Mouse (Mus musculus) midbrain, embryonic 10.5 days (tissue): ENCODE measurements around the gene Atp5d. TPM values are rescaled to one million over a fixed set of nuclear protein-coding genes. Genes with fewer than 3 reads are reported as not detected.

ENCODE experiments used
- DNase-seq: peaks from one replicate; pipeline ENCODE4 v3.0.0-alpha.2; 2017; ENCODE audit warnings: low spot score
- H3K27ac ChIP-seq: fragments of 300-500 bp; sonication (generic); replicated peaks from 2 replicates; pipeline ENCODE4 v1.5.1; 2016; ENCODE audit warnings: mild to moderate bottlenecking
- H3K27me3 ChIP-seq: fragments of 300-500 bp; sonication (generic); 2 replicates; pipeline ENCODE4 v1.6.1; 2016; ENCODE audit warnings: low read depth, mild to moderate bottlenecking; ENCODE audit not compliant: poor library complexity, severe bottlenecking
- H3K36me3 ChIP-seq: fragments of 300-500 bp; sonication (generic); 2 replicates; pipeline ENCODE4 v1.6.1; 2016; ENCODE audit warnings: mild to moderate bottlenecking, moderate library complexity
- H3K4me1 ChIP-seq: fragments of 300-500 bp; sonication (generic); 2 replicates; pipeline ENCODE4 v1.6.1; 2016
- H3K4me3 ChIP-seq: fragments of 300-500 bp; sonication (generic); 2 replicates; pipeline ENCODE4 v1.5.1; 2016; ENCODE audit warnings: mild to moderate bottlenecking, moderate library complexity
- H3K9me3 ChIP-seq: fragments of 300-500 bp; sonication (generic); replicated peaks from 2 replicates; pipeline ENCODE4 v1.6.1; 2016; ENCODE audit warnings: mild to moderate bottlenecking
- WGBS: fragments of 180-500 bp; shearing (Covaris S2); methylation state at CpG from one replicate; pipeline ENCODE4 v1.1.7; 2016; 5-methylcytosine and 5-hydroxymethylcytosine counted together
- polyA plus RNA-seq: library from polyadenylated mRNA; unstranded; fragments of >200 nt; fragmentation: Nextera tagmentation; extraction: Ambion mirVana; gene quantifications from 2 replicates; pipeline ENCODE4 v1.2.1, GENCODE M21; 2016

Atp5d gene
- polyA plus RNA-seq, 1 experiment from 2014 or later: 481 TPM

GRCm38 (mm10) chr10:80104181-80104580 lies 34.3 kb upstream of the Atp5d start:
- no peak for DNase-seq
- Histone ChIP-seq H3K36me3 (no peaks in the 10 kb centered on the region), H3K27me3 (no peaks in the 10 kb centered on the region), H3K4me1 (peaks cover 33% of the 10 kb centered on the region), H3K27ac (no peak overlapping the region), H3K9me3 (no peaks in the 10 kb centered on the region), H3K4me3 (no peak overlapping the region)
- WGBS: 89% methylated on average over 3 of the region's 3 CpGs

GRCm38 (mm10) chr10:80105460-80105859 lies 33.0 kb upstream of the Atp5d start, which contains the start of gene Sbno2:
Gene Sbno2 (minus strand): TSS chr10:80105571.
- H3K9me3 ChIP-seq: no peaks in the 10 kb centered on the region
- peaks cover 27% of the 10 kb centered on the region for H3K4me1 ChIP-seq
- no peaks in the 10 kb centered on the region for H3K36me3 ChIP-seq
- no peaks in the 10 kb centered on the region for H3K27me3 ChIP-seq
- no peak within 1 kb of the TSS for H3K27ac ChIP-seq
- no peak for DNase-seq
- H3K4me3 ChIP-seq: no peak within 1 kb of the TSS
- 72% methylated on average over 5 of the region's 5 CpGs for WGBS

GRCm38 (mm10) chr10:80105926-80106325 lies 32.5 kb upstream of the Atp5d start:
- no peaks in the 10 kb centered on the region for H3K27me3 ChIP-seq
- H3K9me3 ChIP-seq: no peaks in the 10 kb centered on the region
- H3K4me3 ChIP-seq: no peak overlapping the region
- H3K27ac ChIP-seq: no peak overlapping the region
- H3K4me1 ChIP-seq: peaks cover 22% of the 10 kb centered on the region
- DNase-seq: no peak
- no peaks in the 10 kb centered on the region for H3K36me3 ChIP-seq
- 77% methylated on average over 5 of the region's 5 CpGs for WGBS

GRCm38 (mm10) chr10:80107678-80108077 lies 30.8 kb upstream of the Atp5d start:
- 71% methylated on average over 6 of the region's 6 CpGs for WGBS
- no peaks in the 10 kb centered on the region for H3K9me3 ChIP-seq

GRCm38 (mm10) chr10:80114341-80115284 lies 23.8 kb upstream of the Atp5d start:
- Histone ChIP-seq H3K27me3 (no peaks in the 10 kb centered on the region), H3K9me3 (no peaks in the 10 kb centered on the region), H3K4me1 (peaks cover 42% of the 10 kb centered on the region), H3K27ac (peak overlapping the region; percentile 93), H3K36me3 (peaks cover 25% of the 10 kb centered on the region), H3K4me3 (peak overlapping the region; percentile 96)
- WGBS: 2% methylated on average over 27 of the region's 27 CpGs
- peak; percentile 92 for DNase-seq

More at GRCm38 (mm10) chr10:80107678-80108077, 30.8 kb upstream of the Atp5d start:
- no peak overlapping the region for H3K27ac ChIP-seq
- no peaks in the 10 kb centered on the region for H3K27me3 ChIP-seq
- peaks cover 4% of the 10 kb centered on the region for H3K4me1 ChIP-seq
- no peak overlapping the region for H3K4me3 ChIP-seq
- no peak for DNase-seq
- H3K36me3 ChIP-seq: no peaks in the 10 kb centered on the region

GRCm38 (mm10) chr10:80115290-80115943 lies 23.0 kb upstream of the Atp5d start, which contains the start of gene Stk11:
Gene Stk11 (plus strand): TSS chr10:80115803.
- H3K4me1 ChIP-seq: peaks cover 48% of the 10 kb centered on the region
- peak within 1 kb of the TSS; percentile 96 for H3K4me3 ChIP-seq
- no peaks in the 10 kb centered on the region for H3K27me3 ChIP-seq
- peak; percentile 99 for DNase-seq
- H3K36me3 ChIP-seq: peaks cover 33% of the 10 kb centered on the region
- peak within 1 kb of the TSS; percentile 93 for H3K27ac ChIP-seq
- WGBS: under 1% methylated on average over 70 of the region's 70 CpGs
- no peaks in the 10 kb centered on the region for H3K9me3 ChIP-seq

GRCm38 (mm10) chr10:80115944-80116335 lies 22.5 kb upstream of the Atp5d start:
- no peak for DNase-seq
- Histone ChIP-seq H3K27ac (peak overlapping the region; percentile 93), H3K4me3 (peak overlapping the region; percentile 96), H3K4me1 (peaks cover 50% of the 10 kb centered on the region), H3K9me3 (no peaks in the 10 kb centered on the region), H3K36me3 (peaks cover 38% of the 10 kb centered on the region), H3K27me3 (no peaks in the 10 kb centered on the region)
- WGBS: 0% methylated on average over 63 of the region's 63 CpGs

- peaks cover 50% of the 10 kb centered on the region for H3K4me1 ChIP-seq
- 1% methylated on average over 27 of the region's 27 CpGs for WGBS
- H3K9me3 ChIP-seq: no peaks in the 10 kb centered on the region
- H3K27ac ChIP-seq: peak overlapping the region; percentile 93
- peaks cover 44% of the 10 kb centered on the region for H3K36me3 ChIP-seq
- H3K4me3 ChIP-seq: peak overlapping the region; percentile 96
- DNase-seq: peak; percentile 31
- no peaks in the 10 kb centered on the region for H3K27me3 ChIP-seq
Observed at GRCm38 (mm10) chr10:80116563-80116926, 21.9 kb upstream of the Atp5d start.

GRCm38 (mm10) chr10:80116927-80117691 lies 21.3 kb upstream of the Atp5d start:
- peaks cover 50% of the 10 kb centered on the region for H3K36me3 ChIP-seq
- H3K4me3 ChIP-seq: peak overlapping the region; percentile 96
- H3K27me3 ChIP-seq: no peaks in the 10 kb centered on the region
- DNase-seq: peak; percentile 37
- H3K9me3 ChIP-seq: no peaks in the 10 kb centered on the region
- H3K4me1 ChIP-seq: peaks cover 50% of the 10 kb centered on the region
- WGBS: 6% methylated on average over 30 of the region's 30 CpGs
- H3K27ac ChIP-seq: peak overlapping the region; percentile 93

- peak overlapping the region; percentile 96 for H3K4me3 ChIP-seq
- no peaks in the 10 kb centered on the region for H3K9me3 ChIP-seq
- H3K4me1 ChIP-seq: peaks cover 50% of the 10 kb centered on the region
- no peaks in the 10 kb centered on the region for H3K27me3 ChIP-seq
- no peak for DNase-seq
- H3K27ac ChIP-seq: peak overlapping the region; percentile 93
- H3K36me3 ChIP-seq: peaks cover 56% of the 10 kb centered on the region
- WGBS: 74% methylated on average over 1 of the region's 1 CpGs
Observed at GRCm38 (mm10) chr10:80117736-80118135, 20.7 kb upstream of the Atp5d start.

- Histone ChIP-seq H3K4me3 (peak overlapping the region; percentile 96), H3K9me3 (no peaks in the 10 kb centered on the region), H3K4me1 (peaks cover 50% of the 10 kb centered on the region), H3K27ac (peak overlapping the region; percentile 3; the same call in 1 of the 2 replicates), H3K36me3 (peaks cover 64% of the 10 kb centered on the region), H3K27me3 (no peaks in the 10 kb centered on the region)
- 80% methylated on average over 6 of the region's 6 CpGs for WGBS
- DNase-seq: no peak
Observed at GRCm38 (mm10) chr10:80118552-80118951, 19.9 kb upstream of the Atp5d start.

- H3K4me3 ChIP-seq: peak overlapping the region; percentile 17; the same call in 1 of the 2 replicates
Observed at GRCm38 (mm10) chr10:80120146-80120545, 18.3 kb upstream of the Atp5d start.

More at GRCm38 (mm10) chr10:80120146-80120545, 18.3 kb upstream of the Atp5d start:
- 92% methylated on average over 2 of the region's 2 CpGs for WGBS
- Histone ChIP-seq H3K27me3 (no peaks in the 10 kb centered on the region), H3K9me3 (no peaks in the 10 kb centered on the region), H3K36me3 (peaks cover 80% of the 10 kb centered on the region), H3K4me1 (peaks cover 45% of the 10 kb centered on the region), H3K27ac (no peak overlapping the region)
- no peak for DNase-seq
